Mouse (Mus musculus) urinary bladder, postnatal 25 days (tissue): ENCODE measurements around the gene Gm11037.
A peak's percentile ranks its signal among the peaks of the same experiment; 100 is the strongest.

Experiments used
- DNase-seq: peaks from one replicate; pipeline ENCODE4 v3.0.0; 2022; ENCODE audit warnings: low spot score

Gene Gm11037

DNA sequence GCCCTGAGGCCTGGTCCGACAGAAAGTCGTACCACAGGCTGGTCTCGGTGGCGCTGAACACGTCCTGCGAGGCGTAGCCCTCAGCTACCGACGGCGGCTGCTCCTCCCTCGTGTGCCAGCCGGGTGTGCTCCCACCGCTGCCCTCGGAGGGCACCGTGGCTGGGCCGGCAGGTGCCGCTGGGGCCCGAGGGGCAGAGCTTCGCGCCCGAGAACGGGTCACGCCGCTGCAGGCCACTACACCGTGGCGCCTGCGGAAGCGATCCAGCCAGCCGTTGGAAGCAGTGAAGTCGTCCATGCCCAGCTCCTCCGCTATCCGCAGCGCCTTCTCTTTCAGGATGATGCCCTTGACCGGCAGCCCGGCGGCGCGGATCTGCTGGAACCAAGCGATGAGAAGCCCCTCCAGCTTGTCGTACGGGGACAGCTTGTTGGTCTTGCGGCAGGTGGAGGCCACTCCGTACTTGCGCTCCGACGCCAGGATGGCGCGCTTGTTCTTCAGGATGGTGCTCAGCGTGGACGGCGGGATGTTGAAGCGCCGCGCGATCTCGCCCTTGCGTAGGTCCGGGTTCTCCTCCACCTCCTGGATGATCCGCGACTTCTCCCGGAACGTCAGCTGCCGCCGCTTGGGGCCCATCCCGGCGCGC lies 46.1 kb downstream of the Gm11037 start:
- peak; percentile 48 for DNase-seq

DNA sequence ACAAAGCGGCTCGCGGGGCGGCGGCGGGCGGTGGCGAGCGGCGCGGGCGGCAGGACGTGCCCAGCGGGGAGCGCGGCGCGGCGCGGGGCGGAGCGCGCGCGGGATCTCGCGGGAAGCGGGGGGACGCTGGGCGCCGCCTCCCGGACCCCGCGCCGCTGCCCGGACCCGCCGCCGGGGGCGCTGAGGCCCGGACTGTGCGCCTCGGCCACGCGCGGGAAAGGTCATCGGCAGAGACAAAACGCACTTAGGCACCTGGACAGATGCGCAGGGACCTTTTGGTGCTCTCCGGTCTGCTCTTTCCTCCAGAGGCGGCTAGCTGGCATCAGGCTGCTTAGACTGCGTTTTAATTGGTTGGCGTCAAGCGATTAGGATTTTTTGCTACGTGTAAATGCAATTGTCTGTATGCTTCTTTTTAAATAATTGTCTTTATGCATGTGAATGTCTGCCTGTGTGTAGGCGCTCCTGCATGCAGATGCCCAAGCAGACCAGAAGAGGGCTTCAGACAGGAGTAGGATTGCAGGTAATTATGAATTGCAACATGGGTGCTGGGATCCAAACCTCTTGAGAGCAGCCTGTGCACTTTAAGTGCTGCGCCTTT lies 46.8 kb downstream of the Gm11037 start, which contains the start of gene Cenpb:
TSS of gene Cenpb (minus strand) at position 78 of the 598 bp plus-strand sequence.
- peak; percentile 90 for DNase-seq
